Mouse (Mus musculus) heart, adult 2 months (tissue): ENCODE measurements around the gene Stam. TPM values are rescaled to one million over a fixed set of nuclear protein-coding genes. Genes with fewer than 3 reads are reported as not detected.

Source experiments
- DNase-seq, 2 experiments: peaks; one replicate each; pipeline ENCODE4 v3.0.0; 2021
- H3K27ac ChIP-seq: fragments of 200-600 bp; 2 replicates; pipeline ENCODE4 v1.8.1; 2022
- H3K27me3 ChIP-seq: fragments of 200-500 bp; 2 replicates; pipeline ENCODE4 v1.6.1; 2012; ENCODE audit warnings: mild to moderate bottlenecking, low read length, inconsistent platforms, mixed read lengths; ENCODE audit not compliant: control insufficient read depth, insufficient read depth
- H3K36me3 ChIP-seq: fragments of 200-500 bp; 2 replicates; pipeline ENCODE4 v1.6.1; 2012; ENCODE audit warnings: low read length, inconsistent platforms; ENCODE audit not compliant: control insufficient read depth, insufficient read depth
- H3K4me1 ChIP-seq: fragments of 200-500 bp; 2 replicates; pipeline ENCODE4 v1.6.1; 2011; ENCODE audit warnings: low read length; ENCODE audit not compliant: control insufficient read depth, insufficient read depth
- H3K4me3 ChIP-seq: fragments of 200-600 bp; 2 replicates; pipeline ENCODE4 v1.8.1; 2022
- H3K79me2 ChIP-seq: fragments of 200-500 bp; replicated peaks from 2 replicates; pipeline ENCODE4 v1.6.1; 2012; ENCODE audit warnings: mild to moderate bottlenecking, inconsistent platforms, low read length, moderate library complexity, mixed read lengths; ENCODE audit not compliant: control insufficient read depth, insufficient read depth
- H3K9ac ChIP-seq: fragments of 200-500 bp; 2 replicates; pipeline ENCODE4 v1.6.1; 2012; ENCODE audit warnings: low read depth, mild to moderate bottlenecking, control low read depth, inconsistent platforms, low read length, mixed read lengths
- CTCF ChIP-seq: fragments of 200-600 bp; IDR thresholded peaks from 2 replicates; pipeline ENCODE4 v1.8.1; 2022; ENCODE audit warnings: antibody characterized with exemption, mild to moderate bottlenecking, moderate library complexity
- EP300 ChIP-seq: fragments of 200-500 bp; IDR thresholded peaks from 2 replicates; pipeline ENCODE4 v1.6.1; 2011; ENCODE audit warnings: low read depth, low read length, control low read depth; ENCODE audit not compliant: insufficient read depth
- POLR2A ChIP-seq: fragments of 200-500 bp; IDR thresholded peaks from 2 replicates; pipeline ENCODE4 v1.6.1; 2011; ENCODE audit warnings: mild to moderate bottlenecking, low read depth, low read length, control low read depth; ENCODE audit not compliant: insufficient read depth
- WGBS: fragments of 180-500 bp; shearing (Covaris S2); methylation state at CpG from one replicate; pipeline ENCODE4 v1.1.7; 2018; 5-methylcytosine and 5-hydroxymethylcytosine counted together
- intact Hi-C: fragments of 180-260 bp; cut with DNase I; formaldehyde crosslinking; loops from one replicate; pipeline ENCODE4 v1.15.1; 2025
- polyA plus RNA-seq: library from polyadenylated mRNA; depleted of rRNA; stranded (reverse); fragments of >200 nt; gene quantifications from 2 replicates; pipeline ENCODE4 v1.2.3, GENCODE M21; 2012
- total RNA-seq, 2 experiments: library from RNA; stranded (reverse); gene quantifications; 2 replicates each; pipeline ENCODE4 v1.2.3; 2021

The Stam gene
- total and polyA plus RNA-seq, 3 experiments, result 8.8 to 23.9 (median 23.0) TPM

DNA sequence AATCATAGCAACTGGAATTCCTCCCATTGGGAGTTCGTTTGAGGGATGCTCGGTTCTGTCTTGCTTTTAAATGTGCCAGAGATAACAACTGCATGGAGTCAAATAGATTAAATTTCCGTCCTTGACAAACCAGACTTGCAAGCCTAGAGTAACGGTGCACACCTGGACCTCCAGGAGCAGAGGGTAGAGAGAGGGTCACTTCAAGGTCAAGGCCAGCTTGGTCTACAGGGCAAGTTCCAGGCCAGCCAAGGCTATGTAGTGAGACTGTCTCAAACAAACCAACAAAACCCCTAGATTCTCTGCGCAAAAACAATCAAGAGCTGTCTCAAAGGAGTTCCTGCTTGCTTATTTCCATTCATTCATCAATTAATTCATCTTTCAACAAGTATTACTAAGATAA, 25.1 kb upstream of the Stam start:
- no peak for TF ChIP-seq POLR2A
- TF ChIP-seq CTCF, result no peak
- no peak for TF ChIP-seq EP300
- Histone ChIP-seq H3K4me3 (no peak overlapping the region), H3K36me3 (no peaks in the 10 kb centered on the region), H3K79me2 (no peaks in the 10 kb centered on the region; the same call in 1 of the 2 replicates), H3K4me1 (peaks cover 2% of the 10 kb centered on the region; the same call in 1 of the 2 replicates), H3K27ac (no peak overlapping the region), H3K27me3 (no peaks in the 10 kb centered on the region), H3K9ac (no peak overlapping the region)
- no peak for DNase-seq
- intact Hi-C loops, result loop anchor here (1.0 to 10.0 kb wide), 3 partner anchors 96 to 653 kb away; no protein-coding TSS in a partner anchor
- WGBS, result 60% methylated on average over 5 of the region's 5 CpGs

DNA sequence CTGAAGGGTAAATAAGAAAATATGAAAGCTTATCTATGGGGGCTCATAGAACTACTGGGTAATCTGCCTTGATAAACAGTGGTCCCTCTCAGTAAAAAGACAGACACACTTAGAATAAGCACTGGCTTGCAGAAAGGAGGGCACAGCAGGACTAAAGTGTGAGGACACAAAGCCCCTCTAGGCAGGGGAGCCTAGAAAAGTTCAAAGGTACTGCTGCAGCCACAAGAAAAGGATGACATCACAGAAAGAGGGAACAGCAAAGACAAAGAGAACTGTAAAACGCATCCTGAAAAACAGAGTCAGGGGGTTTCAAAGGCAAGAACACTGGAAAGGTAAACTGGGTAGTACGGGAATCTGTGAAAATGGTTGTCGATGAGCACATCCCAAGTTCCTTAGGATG, 20.3 kb upstream of the Stam start:
- Histone ChIP-seq H3K36me3 (no peaks in the 10 kb centered on the region), H3K4me1 (peaks cover 2% of the 10 kb centered on the region; the same call in 1 of the 2 replicates), H3K27me3 (no peaks in the 10 kb centered on the region), H3K79me2 (no peaks in the 10 kb centered on the region; the same call in 1 of the 2 replicates), H3K27ac (no peak overlapping the region), H3K9ac (no peak overlapping the region), H3K4me3 (no peak overlapping the region)
- intact Hi-C loops, result loop anchor here (5.0 to 10.0 kb wide), 2 partner anchors 109 to 779 kb away; partner anchors contain the start of gene Rsu1
- TF ChIP-seq POLR2A, result no peak
- no peak for TF ChIP-seq EP300
- TF ChIP-seq CTCF, result no peak
- WGBS, result 83% methylated on average over 3 of the region's 3 CpGs
- no peak for DNase-seq

GRCm38 (mm10) chr2:14054163-14054562, 19.7 kb upstream of the Stam start:
- Histone ChIP-seq H3K79me2 (no peaks in the 10 kb centered on the region; the same call in 1 of the 2 replicates), H3K4me3 (no peak overlapping the region; the same call in none of the 2 replicates), H3K4me1 (no peaks in the 10 kb centered on the region), H3K27me3 (no peaks in the 10 kb centered on the region), H3K9ac (no peak overlapping the region), H3K27ac (no peak overlapping the region), H3K36me3 (no peaks in the 10 kb centered on the region)
- intact Hi-C loops, result loop anchor here (5.0 to 10.0 kb wide), 2 partner anchors 108 to 779 kb away; partner anchors contain the start of gene Rsu1
- TF ChIP-seq CTCF, result no peak
- no peak for TF ChIP-seq EP300
- no peak for TF ChIP-seq POLR2A
- DNase-seq, result no peak
- 70% methylated on average over 3 of the region's 3 CpGs for WGBS

DNA sequence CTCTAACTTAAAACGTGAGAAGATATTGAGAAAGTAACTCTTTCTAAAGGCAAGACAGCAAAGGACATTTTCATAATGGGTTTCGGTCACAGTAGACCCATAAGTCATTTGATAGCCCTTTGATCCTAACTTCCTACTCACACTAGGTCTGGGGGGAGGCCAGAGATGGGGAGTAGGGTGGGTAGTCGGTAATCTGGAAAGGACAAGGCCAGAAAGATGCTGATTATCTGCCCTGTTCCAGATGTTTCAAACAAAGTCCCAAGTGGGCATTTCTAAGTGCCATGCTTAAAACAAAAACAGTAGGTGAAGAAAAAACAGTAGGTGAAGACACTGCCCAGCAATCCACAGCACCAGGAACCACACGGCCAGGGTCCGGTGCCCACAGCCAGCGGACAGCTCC, 19.2 kb upstream of the Stam start:
- DNase-seq, result no peak
- TF ChIP-seq CTCF (no peak), EP300 (no peak), POLR2A (no peak)
- intact Hi-C loops, result loop anchor here (5.0 to 10.0 kb wide), 2 partner anchors 108 to 780 kb away; partner anchors contain the start of gene Rsu1
- Histone ChIP-seq H3K27ac (peak overlapping the region; percentile 88), H3K4me3 (peak overlapping the region; percentile 79), H3K79me2 (no peaks in the 10 kb centered on the region; the same call in 1 of the 2 replicates), H3K36me3 (no peaks in the 10 kb centered on the region), H3K9ac (peak overlapping the region; percentile 71), H3K4me1 (no peaks in the 10 kb centered on the region), H3K27me3 (no peaks in the 10 kb centered on the region)
- 8% methylated on average over 6 of the region's 6 CpGs for WGBS

DNA sequence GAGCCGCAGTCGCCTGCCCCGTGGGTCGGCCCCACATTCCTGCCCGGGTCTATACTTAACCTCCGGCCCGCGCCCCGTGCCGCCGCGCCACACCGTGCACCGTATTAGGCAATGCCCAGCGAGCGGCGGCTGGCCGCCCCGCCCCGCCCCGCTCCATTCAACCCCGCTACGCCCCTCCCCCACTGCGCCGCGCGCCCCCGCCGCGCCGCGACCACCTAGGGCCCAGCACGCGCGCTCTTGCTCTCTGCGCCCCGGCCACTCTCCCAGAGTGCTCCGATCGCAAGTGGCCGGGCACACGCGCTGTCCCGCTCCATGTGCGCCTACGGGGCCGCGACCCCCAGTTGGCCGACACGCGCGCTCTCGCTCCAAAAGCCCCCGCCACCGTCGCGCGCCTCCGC, 18.7 kb upstream of the Stam start:
- Histone ChIP-seq H3K4me3 (peak overlapping the region; percentile 79), H3K9ac (peak overlapping the region; percentile 71), H3K27me3 (no peaks in the 10 kb centered on the region), H3K79me2 (no peaks in the 10 kb centered on the region; the same call in 1 of the 2 replicates), H3K36me3 (no peaks in the 10 kb centered on the region), H3K27ac (peak overlapping the region; percentile 88), H3K4me1 (no peaks in the 10 kb centered on the region)
- 1% methylated on average over 54 of the region's 58 CpGs for WGBS
- TF ChIP-seq EP300 (no peak), CTCF (no peak), POLR2A (no peak)
- intact Hi-C loops, result loop anchor here (10.0 kb wide), 1 partner anchor 780 kb away; the partner anchor contains the start of gene Rsu1
- peak; percentile 73 to 81 for DNase-seq
